Mouse (Mus musculus) MEL (cell line): Measurements from ENCODE around the gene Arhgap45. TPM values are rescaled to one million over a fixed set of nuclear protein-coding genes. Genes with fewer than 3 reads are reported as not detected.

ENCODE experiments used
- DNase-seq: peaks from one replicate; pipeline ENCODE4 v3.0.0; 2011; ENCODE audit warnings: low read depth, low spot score
- H3K27ac ChIP-seq: 2 replicates; pipeline ENCODE4 v1.5.1; 2012; ENCODE audit warnings: low read depth, mild to moderate bottlenecking, control low read depth, low read length, moderate library complexity; ENCODE audit not compliant: control insufficient read depth
- H3K27me3 ChIP-seq, 2 experiments: fragments of 150-350 bp in 1 of 2; sonication (generic) in 1 of 2; 2 replicates each; pipeline ENCODE4 v1.6.1; 2012; ENCODE audit warnings: low read length in 2 of 2, mild to moderate bottlenecking in 2 of 2, improper control_type of control experiment in 1 of 2, moderate library complexity in 1 of 2; ENCODE audit not compliant: insufficient read depth in 2 of 2, control insufficient read depth in 1 of 2
- H3K36me3 ChIP-seq, 2 experiments: 2 replicates each; pipeline ENCODE4 v1.6.1; 2012 to 2014; ENCODE audit warnings: low read length in 2 of 2, improper control_type of control experiment in 1 of 2, inconsistent platforms in 1 of 2, mild to moderate bottlenecking in 1 of 2; ENCODE audit not compliant: insufficient read depth in 2 of 2, control insufficient read depth in 1 of 2
- H3K4me1 ChIP-seq, 2 experiments: fragments of 150-350 bp in 1 of 2; sonication (generic) in 1 of 2; 2 replicates each; pipeline ENCODE4 v1.6.1; 2012; ENCODE audit warnings: low read length in 2 of 2, improper control_type of control experiment in 1 of 2, mild to moderate bottlenecking in 1 of 2; ENCODE audit not compliant: insufficient read depth in 2 of 2, control insufficient read depth in 1 of 2
- H3K4me3 ChIP-seq, 2 experiments: fragments of 150-350 bp in 1 of 2; sonication (generic) in 1 of 2; 2 replicates each; pipeline ENCODE4 v1.5.1; 2012; ENCODE audit warnings: low read depth in 2 of 2, low read length in 2 of 2, mild to moderate bottlenecking in 2 of 2, moderate library complexity in 2 of 2, control low read depth in 1 of 2, improper control_type of control experiment in 1 of 2; ENCODE audit not compliant: control insufficient read depth in 1 of 2, insufficient read depth in 1 of 2
- H3K79me2 ChIP-seq: 2 replicates; pipeline ENCODE4 v1.6.1; 2012; ENCODE audit warnings: mild to moderate bottlenecking, low read length, moderate library complexity; ENCODE audit not compliant: control insufficient read depth, poor library complexity, insufficient read depth
- H3K9ac ChIP-seq: 2 replicates; pipeline ENCODE4 v1.6.1; 2012; ENCODE audit warnings: low read depth, mild to moderate bottlenecking, control low read depth, low read length, moderate library complexity; ENCODE audit not compliant: control insufficient read depth, poor library complexity, severe bottlenecking
- H3K9me3 ChIP-seq: fragments of 150-350 bp; sonication (generic); replicated peaks from 2 replicates; pipeline ENCODE4 v1.6.1; 2012; ENCODE audit warnings: mild to moderate bottlenecking, low read length, improper control_type of control experiment, moderate library complexity; ENCODE audit not compliant: insufficient read depth
- CHD2 ChIP-seq: IDR thresholded peaks from 2 replicates; pipeline ENCODE4 v1.6.1; 2011; ENCODE audit warnings: low read length, improper control_type of control experiment
- E2F4 ChIP-seq: IDR thresholded peaks from 2 replicates; pipeline ENCODE4 v1.6.1; 2011; ENCODE audit warnings: low read depth, low read length, improper control_type of control experiment, borderline replicate concordance
- ETS1 ChIP-seq: IDR thresholded peaks from 2 replicates; pipeline ENCODE4 v1.6.1; 2012; ENCODE audit warnings: low read depth, mild to moderate bottlenecking, inconsistent platforms, low read length, improper control_type of control experiment, moderate library complexity
- GABPA ChIP-seq: IDR thresholded peaks from 2 replicates; pipeline ENCODE4 v1.6.1; 2012; ENCODE audit warnings: low read depth, mild to moderate bottlenecking, inconsistent platforms, low read length, improper control_type of control experiment, moderate library complexity
- MAFK ChIP-seq: IDR thresholded peaks from 2 replicates; pipeline ENCODE4 v1.6.1; 2011; ENCODE audit warnings: low read depth, mild to moderate bottlenecking, low read length, improper control_type of control experiment, borderline replicate concordance
- MAX ChIP-seq: IDR thresholded peaks from 2 replicates; pipeline ENCODE4 v1.6.1; 2011; ENCODE audit warnings: low read length, improper control_type of control experiment
- MAZ ChIP-seq: IDR thresholded peaks from 2 replicates; pipeline ENCODE4 v1.6.1; 2012; ENCODE audit warnings: low read depth, mild to moderate bottlenecking, inconsistent platforms, low read length, improper control_type of control experiment
- MXI1 ChIP-seq: IDR thresholded peaks from 2 replicates; pipeline ENCODE4 v1.6.1; 2011; ENCODE audit warnings: mild to moderate bottlenecking, low read depth, low read length, improper control_type of control experiment
- MYB ChIP-seq: IDR thresholded peaks from 2 replicates; pipeline ENCODE4 v1.6.1; 2011; ENCODE audit warnings: mild to moderate bottlenecking, low read depth, low read length, improper control_type of control experiment
- MYC ChIP-seq: IDR thresholded peaks from 2 replicates; pipeline ENCODE4 v1.6.1; 2011; ENCODE audit warnings: low read depth, mild to moderate bottlenecking, low read length, improper control_type of control experiment, moderate library complexity
- NRF1 ChIP-seq: IDR thresholded peaks from 2 replicates; pipeline ENCODE4 v1.6.1; 2014; ENCODE audit warnings: low read depth, mild to moderate bottlenecking, inconsistent platforms, low read length, improper control_type of control experiment, moderate library complexity; ENCODE audit not compliant: poor library complexity, insufficient read depth, severe bottlenecking
- POLR2A ChIP-seq, 2 experiments: IDR thresholded peaks; 2 replicates each; pipeline ENCODE4 v1.6.1; 2011 to 2012; ENCODE audit warnings: low read length in 2 of 2, mild to moderate bottlenecking in 2 of 2, control low read depth in 1 of 2, improper control_type of control experiment in 1 of 2, low read depth in 1 of 2, moderate library complexity in 1 of 2; ENCODE audit not compliant: control insufficient read depth in 1 of 2, insufficient read depth in 1 of 2, poor library complexity in 1 of 2
- POLR2AphosphoS2 ChIP-seq: IDR thresholded peaks from 2 replicates; pipeline ENCODE4 v1.6.1; 2011; ENCODE audit warnings: low read length, improper control_type of control experiment
- POLR2AphosphoS5 ChIP-seq: IDR thresholded peaks from 2 replicates; pipeline ENCODE4 v1.6.1; 2012; ENCODE audit warnings: low read depth, borderline replicate concordance, mild to moderate bottlenecking, inconsistent platforms, low read length, moderate library complexity, mixed read lengths
- RAD21 ChIP-seq: IDR thresholded peaks from 2 replicates; pipeline ENCODE4 v1.6.1; 2011; ENCODE audit warnings: mild to moderate bottlenecking, low read depth, low read length, improper control_type of control experiment
- SMC3 ChIP-seq: IDR thresholded peaks from 2 replicates; pipeline ENCODE4 v1.6.1; 2011; ENCODE audit warnings: low read depth, low read length, improper control_type of control experiment
- TBP ChIP-seq: IDR thresholded peaks from 2 replicates; pipeline ENCODE4 v1.8.0; 2011; ENCODE audit warnings: low read depth, low read length, improper control_type of control experiment
- ZKSCAN1 ChIP-seq: IDR thresholded peaks from 2 replicates; pipeline ENCODE4 v1.6.1; 2012; ENCODE audit warnings: low read depth, mild to moderate bottlenecking, inconsistent platforms, low read length, improper control_type of control experiment, moderate library complexity
- ZNF384 ChIP-seq: IDR thresholded peaks from 2 replicates; pipeline ENCODE4 v1.6.1; 2012; ENCODE audit warnings: low read depth, mild to moderate bottlenecking, inconsistent platforms, low read length, improper control_type of control experiment
- polyA plus RNA-seq, 2 experiments: library from polyadenylated mRNA; stranded (reverse) in 1 of 2; unstranded in 1 of 2; fragments of >175 nt in 1 of 2; fragments of >200 nt in 1 of 2; gene quantifications; 2 replicates each; pipeline versions ENCODE4 v1.2.1 to v1.2.4; 2012; ENCODE audit warnings: low replicate concordance in 2 of 2, low read depth in 1 of 2; ENCODE audit not compliant: insufficient read length in 2 of 2, insufficient read depth in 1 of 2, missing spikeins in 1 of 2
- total RNA-seq: library from RNA; depleted of rRNA; stranded (reverse); fragments of 300-350 nt; gene quantifications from 2 replicates; pipeline ENCODE4 v1.2.3, GENCODE M21; 2012

Arhgap45 gene
- total and polyA plus RNA-seq, 3 experiments = 26.2 to 53.6 TPM; not detected in 1

DNA sequence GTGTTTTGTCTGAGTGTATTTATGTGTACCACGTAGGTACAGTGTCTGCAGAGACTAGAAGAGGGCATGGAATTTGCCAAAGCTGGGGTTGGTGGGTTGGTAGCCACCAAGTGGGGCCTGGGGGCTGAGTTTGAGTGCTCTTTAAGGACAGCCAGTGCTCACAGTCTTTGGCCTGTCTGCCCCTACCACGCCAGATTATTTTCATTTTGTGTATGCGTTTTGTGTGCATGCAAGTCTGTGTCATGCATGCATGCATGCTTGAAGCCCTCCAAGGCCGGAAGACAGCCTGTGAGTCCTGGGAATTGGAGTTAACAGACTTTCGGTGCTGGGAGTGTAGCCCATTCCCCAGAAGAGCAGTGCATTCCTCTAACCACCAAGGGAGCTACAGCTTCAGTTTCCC, 38.9 kb downstream of the Arhgap45 start:
- H3K36me3 ChIP-seq = peaks cover 0 to 20% of the 10 kb centered on the region in 2 experiments; a peak in 2 of 4 replicates
- H3K27ac ChIP-seq = no peak overlapping the region
- peak overlapping the region; percentile 89 for H3K9ac ChIP-seq
- DNase-seq = no peak
- H3K4me3 ChIP-seq = peak overlapping the region; percentile 77; a peak in 3 of 4 replicates
- no peak for TF ChIP-seq MAX
- no peak for TF ChIP-seq POLR2AphosphoS2
- TF ChIP-seq NRF1 = no peak
- TF ChIP-seq GABPA = no peak
- TF ChIP-seq MAZ = no peak
- TF ChIP-seq MYC = no peak
- TF ChIP-seq MAFK = no peak
- no peak for TF ChIP-seq TBP
- TF ChIP-seq MYB = no peak
- no peak for TF ChIP-seq RAD21
- no peak for TF ChIP-seq ETS1
- TF ChIP-seq SMC3 = no peak
- TF ChIP-seq ZNF384 = no peak
- TF ChIP-seq E2F4 = no peak
- TF ChIP-seq POLR2AphosphoS5 = no peak
- TF ChIP-seq POLR2A (IDR thresholded peaks at IDR 0.05; ENCODE audit: control insufficient read depth in 1 of 2, insufficient read depth in 1 of 2, low read depth in 1 of 2, low read length in 2 of 2, poor library complexity in 1 of 2) = no peak
- no peak for TF ChIP-seq ZKSCAN1
- H3K27me3 ChIP-seq = no peaks in the 10 kb centered on the region
- H3K9me3 ChIP-seq = no peaks in the 10 kb centered on the region
- peaks cover 20% of the 10 kb centered on the region for H3K79me2 ChIP-seq
- H3K4me1 ChIP-seq = peaks cover 4 to 20% of the 10 kb centered on the region in 2 experiments

DNA sequence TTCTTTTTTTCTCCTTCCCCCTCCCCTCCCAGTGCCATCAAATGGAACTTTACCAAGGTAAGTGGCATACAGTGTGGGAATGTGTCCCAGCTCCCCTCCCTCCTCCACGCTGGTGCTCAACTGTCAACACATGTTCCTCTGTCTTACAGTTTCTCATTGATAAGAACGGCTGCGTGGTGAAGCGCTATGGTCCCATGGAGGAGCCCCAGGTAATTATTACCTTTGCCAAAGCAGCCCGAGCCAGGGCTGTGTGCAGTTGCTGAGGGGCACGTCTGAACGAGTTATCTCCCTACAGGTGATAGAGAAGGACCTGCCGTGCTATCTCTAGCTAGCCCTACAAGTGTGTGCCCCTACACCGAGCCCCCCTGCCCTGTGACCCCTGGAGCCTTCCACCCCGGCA, 39.4 kb downstream of the Arhgap45 start:
- Histone ChIP-seq H3K4me3 (no peak overlapping the region), H3K36me3 (peaks cover 1 to 16% of the 10 kb centered on the region in 2 experiments; a peak in 2 of 4 replicates), H3K9me3 (no peaks in the 10 kb centered on the region), H3K27ac (no peak overlapping the region), H3K79me2 (peaks cover 20% of the 10 kb centered on the region), H3K4me1 (peaks cover 0 to 16% of the 10 kb centered on the region in 2 experiments; a peak in 2 of 4 replicates), H3K27me3 (no peaks in the 10 kb centered on the region), H3K9ac (no peak overlapping the region)
- no peak for DNase-seq
- peak; percentile 41; the same call in 1 of the 2 replicates for TF ChIP-seq MXI1
- TF ChIP-seq CHD2 = no peak
